Mouse (Mus musculus) liver, adult 2 months (tissue): ENCODE measurements around the gene Shld2. TPM values are rescaled to one million over a fixed set of nuclear protein-coding genes. Genes with fewer than 3 reads are reported as not detected.

Experiments used
- DNase-seq: peaks from one replicate; pipeline ENCODE4 v3.0.0-alpha.2; 2011; ENCODE audit warnings: low read depth, low spot score; ENCODE audit errors: extremely low read depth
- H3K27ac ChIP-seq: fragments of 200-500 bp; replicated peaks from 2 replicates; pipeline ENCODE4 v1.5.1; 2012; ENCODE audit warnings: low read depth, mild to moderate bottlenecking, control low read depth, inconsistent platforms, low read length; ENCODE audit not compliant: insufficient read depth
- H3K27me3 ChIP-seq: fragments of 200-500 bp; 2 replicates; pipeline ENCODE4 v1.6.1; 2012; ENCODE audit warnings: mild to moderate bottlenecking, moderate library complexity, low read length, inconsistent platforms; ENCODE audit not compliant: control insufficient read depth, insufficient read depth
- H3K36me3 ChIP-seq: fragments of 200-500 bp; 2 replicates; pipeline ENCODE4 v1.6.1; 2012; ENCODE audit warnings: low read length, inconsistent platforms; ENCODE audit not compliant: control insufficient read depth, insufficient read depth
- H3K4me1 ChIP-seq: fragments of 200-500 bp; 2 replicates; pipeline ENCODE4 v1.6.1; 2011; ENCODE audit warnings: low read length; ENCODE audit not compliant: control insufficient read depth, insufficient read depth
- H3K4me3 ChIP-seq: fragments of 200-500 bp; 2 replicates; pipeline ENCODE4 v1.5.1; 2011; ENCODE audit warnings: low read depth, mild to moderate bottlenecking, control low read depth, low read length, moderate library complexity; ENCODE audit not compliant: insufficient read depth
- H3K79me2 ChIP-seq: fragments of 200-500 bp; 2 replicates; pipeline ENCODE4 v1.6.1; 2012; ENCODE audit warnings: inconsistent platforms, mild to moderate bottlenecking, low read length, moderate library complexity; ENCODE audit not compliant: control insufficient read depth, insufficient read depth
- H3K9ac ChIP-seq: fragments of 200-500 bp; 2 replicates; pipeline ENCODE4 v1.6.1; 2012; ENCODE audit warnings: low read depth, mild to moderate bottlenecking, control low read depth, inconsistent platforms, low read length
- CTCF ChIP-seq: fragments of 200-500 bp; IDR thresholded peaks from 2 replicates; pipeline ENCODE4 v1.5.1; 2011; ENCODE audit warnings: low read depth, low read length, control low read depth
- POLR2A ChIP-seq: fragments of 200-500 bp; IDR thresholded peaks from 2 replicates; pipeline ENCODE4 v1.6.1; 2011; ENCODE audit warnings: low read length, control low read depth; ENCODE audit not compliant: insufficient read depth; ENCODE audit errors: extremely low read depth
- WGBS: fragments of 180-500 bp; shearing (Covaris S2); methylation state at CpG from one replicate; pipeline ENCODE4 v1.1.7; 2018; 5-methylcytosine and 5-hydroxymethylcytosine counted together
- polyA plus RNA-seq: library from polyadenylated mRNA; depleted of rRNA; stranded (reverse); fragments of >200 nt; gene quantifications from 2 replicates; pipeline ENCODE4 v1.2.3, GENCODE M21; 2012
- total RNA-seq: library from RNA; depleted of rRNA; stranded (reverse); fragments of >200 nt; gene quantifications from 2 replicates; pipeline ENCODE4 v1.2.3, GENCODE M21; 2014

Shld2 gene
- total and polyA plus RNA-seq, 2 experiments, result 12.2 to 36.4 TPM

GRCm38 (mm10) chr14:34215451-34216127 lies 94.7 kb downstream of the Shld2 start:
- WGBS, result 66% methylated on average over 6 of the region's 6 CpGs
- TF ChIP-seq CTCF (no peak), POLR2A (no peak)
- no peak for DNase-seq

GRCm38 (mm10) chr14:34209942-34210341 lies 100.4 kb downstream of the Shld2 start:
- no peaks in the 10 kb centered on the region for H3K36me3 ChIP-seq
- no peaks in the 10 kb centered on the region for H3K27me3 ChIP-seq
- WGBS, result 92% methylated on average over 4 of the region's 4 CpGs
- H3K9ac ChIP-seq, result no peak overlapping the region
- no peak overlapping the region for H3K4me3 ChIP-seq
- H3K4me1 ChIP-seq, result no peaks in the 10 kb centered on the region
- no peaks in the 10 kb centered on the region for H3K79me2 ChIP-seq
- no peak overlapping the region for H3K27ac ChIP-seq
- DNase-seq, result no peak
- no peak for TF ChIP-seq CTCF
- no peak for TF ChIP-seq POLR2A

More at GRCm38 (mm10) chr14:34215451-34216127, 94.7 kb downstream of the Shld2 start:
- H3K27me3 ChIP-seq, result peaks cover 3% of the 10 kb centered on the region; the same call in 1 of the 2 replicates
- no peak overlapping the region for H3K4me3 ChIP-seq
- H3K9ac ChIP-seq, result no peak overlapping the region
- H3K27ac ChIP-seq, result no peak overlapping the region
- H3K36me3 ChIP-seq, result no peaks in the 10 kb centered on the region
- H3K4me1 ChIP-seq, result no peaks in the 10 kb centered on the region
- no peaks in the 10 kb centered on the region for H3K79me2 ChIP-seq

DNA sequence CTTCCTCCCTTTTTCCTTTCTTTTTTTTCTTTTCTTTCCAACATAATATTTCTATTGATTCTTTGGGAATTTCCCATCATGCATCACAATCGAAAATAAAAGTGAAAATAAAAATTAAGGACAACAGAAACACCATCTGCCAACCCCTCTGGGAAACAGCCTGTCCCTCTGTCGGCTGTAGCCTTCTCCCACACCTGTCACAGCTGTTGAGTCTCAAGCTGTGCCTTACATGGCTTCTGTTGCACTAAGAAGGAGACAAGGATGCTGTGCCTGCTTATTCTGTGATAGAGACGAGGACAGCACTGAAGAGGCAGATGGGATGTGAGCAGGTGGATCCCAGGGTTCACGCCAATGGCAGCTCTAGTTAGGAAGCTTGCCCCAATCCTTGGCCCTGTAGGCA lies 101.2 kb downstream of the Shld2 start:
- Histone ChIP-seq H3K9ac (no peak overlapping the region), H3K27ac (no peak overlapping the region), H3K36me3 (no peaks in the 10 kb centered on the region), H3K27me3 (no peaks in the 10 kb centered on the region), H3K79me2 (no peaks in the 10 kb centered on the region), H3K4me3 (no peak overlapping the region), H3K4me1 (no peaks in the 10 kb centered on the region)
- no peak for TF ChIP-seq POLR2A
- TF ChIP-seq CTCF, result no peak
- no peak for DNase-seq
- 64% methylated on average over 4 of the region's 4 CpGs for WGBS

GRCm38 (mm10) chr14:34208651-34209050 lies 101.6 kb downstream of the Shld2 start:
- 62% methylated on average over 2 of the region's 2 CpGs for WGBS
- peak; percentile 25 for DNase-seq
- no peak overlapping the region for H3K27ac ChIP-seq
- H3K4me3 ChIP-seq, result no peak overlapping the region
- no peaks in the 10 kb centered on the region for H3K79me2 ChIP-seq
- H3K27me3 ChIP-seq, result no peaks in the 10 kb centered on the region
- no peaks in the 10 kb centered on the region for H3K36me3 ChIP-seq
- H3K9ac ChIP-seq, result no peak overlapping the region
- TF ChIP-seq POLR2A (no peak), CTCF (peak; percentile 40; the same call in 1 of the 2 replicates)
- H3K4me1 ChIP-seq, result no peaks in the 10 kb centered on the region

DNA sequence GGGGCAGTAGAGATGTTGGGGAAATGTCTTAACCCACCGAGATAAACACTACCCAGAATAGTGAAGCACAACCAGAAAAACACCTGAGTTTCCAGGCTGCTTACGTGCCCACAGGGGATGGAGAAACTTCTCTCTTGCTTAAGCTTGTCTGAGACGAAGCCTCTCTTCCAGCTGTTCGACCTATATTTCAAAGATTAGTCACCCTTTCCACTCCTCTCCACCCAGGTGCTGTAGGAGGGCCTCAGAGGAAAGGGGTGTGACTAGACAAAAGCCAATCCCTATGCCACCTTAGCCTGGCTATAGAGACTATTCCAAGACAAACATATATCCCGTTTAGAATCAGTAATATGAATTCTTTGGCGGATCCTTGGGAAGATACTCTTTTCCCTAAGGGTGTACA lies 102.3 kb downstream of the Shld2 start:
- WGBS, result 77% methylated on average over 6 of the region's 6 CpGs
- no peaks in the 10 kb centered on the region for H3K79me2 ChIP-seq
- H3K27ac ChIP-seq, result no peak overlapping the region
- H3K4me1 ChIP-seq, result no peaks in the 10 kb centered on the region
- no peaks in the 10 kb centered on the region for H3K36me3 ChIP-seq
- H3K4me3 ChIP-seq, result no peak overlapping the region
- H3K9ac ChIP-seq, result no peak overlapping the region
- no peaks in the 10 kb centered on the region for H3K27me3 ChIP-seq
- DNase-seq, result no peak
- no peak for TF ChIP-seq POLR2A
- no peak for TF ChIP-seq CTCF

GRCm38 (mm10) chr14:34201231-34202035 lies 108.9 kb downstream of the Shld2 start, which contains the start of gene Gprin2:
Gene Gprin2 (minus strand): TSS chr14:34201653.
- H3K4me1 ChIP-seq, result no peaks in the 10 kb centered on the region
- TF ChIP-seq POLR2A (no peak), CTCF (no peak)
- no peaks in the 10 kb centered on the region for H3K36me3 ChIP-seq
- 8% methylated on average over 38 of the region's 52 CpGs for WGBS
- H3K27me3 ChIP-seq, result peaks cover 4% of the 10 kb centered on the region; the same call in 1 of the 2 replicates
- peak within 1 kb of the TSS; percentile 64 for H3K4me3 ChIP-seq
- DNase-seq, result no peak
- no peaks in the 10 kb centered on the region for H3K79me2 ChIP-seq
- H3K9ac ChIP-seq, result peak within 1 kb of the TSS; percentile 40
- no peak within 1 kb of the TSS for H3K27ac ChIP-seq
